Mouse (Mus musculus) ES-Bruce4 (cell line): ENCODE data around the gene Sncg.

Experiments
- CTCF ChIP-seq: IDR thresholded peaks from one replicate; pipeline ENCODE4 v1.8.1; 2011; ENCODE audit warnings: low read depth, low read length
- EP300 ChIP-seq: IDR thresholded peaks from 2 replicates; pipeline ENCODE4 v1.6.1; 2011; ENCODE audit warnings: low read depth, low read length; ENCODE audit not compliant: insufficient read depth

- TF ChIP-seq CTCF (no peak), EP300 (peak; percentile 68)
These were observed 10.9 kb downstream of the Sncg start for GRCm38 (mm10) chr14:34363490-34364253.
